Mouse (Mus musculus) megakaryocyte progenitor cell, adult 5-6 weeks (primary cell): ENCODE results near the gene Eif3i. TPM values are rescaled to one million over a fixed set of nuclear protein-coding genes. Genes with fewer than 3 reads are reported as not detected.
A peak's percentile ranks its signal among the peaks of the same experiment; 100 is the strongest.

Source experiments
- ATAC-seq: replicated peaks from 2 replicates; pipeline ENCODE4 v1.8.0; 2016; ENCODE audit warnings: mild to moderate bottlenecking, moderate TSS enrichment, inconsistent platforms; ENCODE audit not compliant: poor library complexity
- total RNA-seq, 2 experiments: library from RNA; stranded (forward) in 1 of 2; stranded (reverse) in 1 of 2; fragments of 157-497, 149-512 nt in 1 of 2; fragments of 200-1000 nt in 1 of 2; gene quantifications; 2 replicates each; pipeline versions ENCODE4 v1.2.3 to v1.2.4; 2015 to 2017

Gene Eif3i
- total RNA-seq (2015) (405 and 434 TPM in 2 replicates), total RNA-seq (2017) (298 and 336 TPM in 2 replicates)

DNA sequence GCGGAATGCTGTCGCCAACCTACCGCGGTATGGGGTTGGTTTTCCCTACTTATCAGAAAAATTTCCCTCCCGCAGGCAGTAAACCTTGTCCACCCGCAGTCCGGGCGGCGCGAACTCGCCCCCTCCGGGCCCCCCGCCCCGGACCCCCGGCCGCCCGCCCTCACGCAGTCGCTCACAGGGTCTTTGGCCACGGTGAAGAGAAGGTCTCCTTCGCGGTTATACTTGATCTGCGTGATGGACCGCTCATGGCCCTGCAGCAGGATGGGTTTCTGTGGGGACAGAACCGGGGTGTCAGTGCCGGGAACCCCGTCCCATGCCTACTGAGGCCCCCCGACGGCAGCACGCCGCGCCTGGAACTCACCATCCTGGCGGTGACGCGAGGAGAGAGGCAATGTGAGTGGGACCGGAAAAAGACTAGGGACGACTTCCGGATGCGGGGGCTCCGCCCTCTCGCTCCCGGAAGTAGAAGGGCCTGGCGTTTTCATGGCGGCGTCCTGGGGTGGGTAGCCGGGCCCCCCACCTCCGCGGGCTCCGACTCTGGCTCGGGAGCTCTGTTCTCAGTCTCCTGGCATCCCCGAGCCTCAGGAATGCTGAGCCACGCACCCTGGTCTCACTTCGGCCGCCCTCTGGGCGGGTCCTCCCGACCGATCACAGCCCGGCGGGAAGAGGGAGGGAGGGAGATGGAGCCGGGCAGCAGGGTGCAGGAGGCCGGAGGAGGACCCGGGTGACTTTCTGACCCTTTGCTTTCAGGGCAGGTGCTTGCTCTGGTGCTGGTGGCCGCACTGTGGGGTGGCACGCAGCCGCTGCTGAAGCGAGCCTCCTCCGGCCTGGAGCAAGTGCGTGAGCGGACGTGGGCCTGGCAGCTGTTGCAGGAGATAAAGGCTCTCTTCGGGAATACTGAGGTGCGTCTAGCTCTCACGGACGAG, at the start of gene Eif3i, which contains the start of gene Tmem234:
Eif3i (minus strand) TSS at position 416 of the 926 bp plus-strand sequence.
Tmem234 (plus strand) TSS at position 436 of the 926 bp plus-strand sequence.
- peak; percentile 99 for ATAC-seq

DNA sequence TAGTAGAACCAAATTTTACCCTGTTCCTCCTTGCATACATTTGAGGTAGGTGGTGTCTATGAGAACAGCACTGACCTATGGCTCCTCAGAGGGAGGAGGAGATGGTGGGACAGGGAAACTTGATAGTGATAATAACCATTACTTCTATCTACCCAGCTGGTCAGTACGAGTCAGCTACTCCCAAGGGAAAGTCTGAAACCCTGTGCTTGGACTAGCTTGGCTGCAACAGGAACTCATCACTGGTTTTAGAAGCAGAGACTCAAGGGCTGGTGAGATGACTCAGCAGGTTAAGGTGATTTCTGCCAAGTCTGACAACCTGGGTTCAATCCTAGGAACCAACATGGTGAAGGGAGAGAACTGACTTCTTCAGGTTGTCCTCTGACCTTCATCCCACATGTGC, 48.2 kb upstream of the Eif3i start:
- no peak for ATAC-seq

DNA sequence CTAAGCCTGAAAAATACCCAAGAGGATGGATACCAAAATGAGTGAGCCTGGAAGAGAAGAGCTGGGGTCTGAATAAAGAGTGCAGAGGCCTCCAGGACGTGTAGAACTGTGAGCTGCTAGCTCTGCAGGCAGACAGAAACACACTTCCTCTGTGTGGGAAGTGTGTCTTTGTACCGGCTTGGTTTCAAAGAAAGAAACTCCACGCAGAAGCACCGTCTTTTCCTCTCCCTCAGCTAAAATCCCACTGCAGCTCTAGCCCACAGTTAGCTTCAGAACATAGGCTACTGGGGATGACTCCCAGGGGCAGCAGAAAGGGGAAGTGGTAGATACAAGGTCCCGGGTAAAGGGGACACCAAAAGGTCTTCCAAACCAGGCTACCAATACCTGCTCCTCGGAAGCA, 44.8 kb upstream of the Eif3i start:
- ATAC-seq = no peak

DNA sequence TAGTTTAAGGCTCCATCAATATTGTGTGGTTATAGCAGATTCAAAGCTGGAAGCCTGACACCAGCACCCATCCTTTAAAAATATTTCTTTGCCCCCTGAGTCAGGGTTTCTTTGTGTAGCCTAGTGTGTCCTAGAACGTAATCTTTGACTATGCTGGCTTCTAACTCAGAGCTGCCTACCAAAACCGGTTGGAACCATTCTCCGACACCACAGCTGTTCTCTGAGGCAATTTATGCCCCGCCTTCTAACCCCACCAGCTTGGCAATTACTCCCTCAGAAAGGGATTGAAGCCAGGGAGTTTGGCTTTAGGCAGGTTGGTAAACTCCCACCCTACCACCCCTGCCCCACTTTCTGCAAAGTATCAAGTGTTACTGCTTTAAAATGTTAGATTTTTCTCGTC, 41.3 kb upstream of the Eif3i start:
- ATAC-seq = no peak

DNA sequence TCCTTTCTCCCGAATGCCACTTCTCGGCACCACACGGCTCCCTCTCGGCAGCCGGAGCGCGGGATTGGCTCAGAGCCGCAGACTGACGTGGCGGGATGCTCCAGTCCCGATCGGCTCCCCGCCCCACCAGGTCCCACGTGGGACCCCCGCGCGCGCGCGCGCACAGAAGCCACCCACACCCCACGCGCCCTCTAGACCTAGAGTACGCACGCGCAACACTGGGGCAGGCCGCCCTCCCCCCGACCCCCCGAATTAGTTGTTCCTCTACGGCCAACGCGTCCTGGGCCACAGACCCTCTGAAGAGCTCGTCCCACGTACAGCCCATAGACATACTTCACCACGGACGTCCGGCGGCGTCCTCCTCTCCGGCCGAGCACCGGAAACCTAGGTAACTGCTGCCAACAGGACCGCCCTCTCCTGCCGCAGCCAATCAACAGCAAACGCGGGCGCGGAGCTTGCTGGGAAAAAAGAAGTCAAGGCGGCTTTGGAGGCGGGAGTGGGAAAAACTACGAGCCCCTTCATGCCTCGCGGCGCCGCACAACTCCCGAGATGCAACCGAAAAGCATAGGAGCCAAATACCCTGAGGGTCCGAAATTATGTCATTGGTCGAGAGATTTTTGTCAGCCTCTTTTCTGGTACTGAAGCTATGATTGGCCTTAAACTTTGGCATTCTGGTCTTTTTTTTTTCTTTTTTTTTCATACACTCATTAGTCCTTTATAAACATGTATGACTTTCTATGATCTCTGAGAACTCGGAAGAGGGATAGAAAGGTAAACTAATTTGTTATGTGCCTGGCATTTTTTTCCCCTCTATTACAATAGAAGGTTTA, 40.4 kb upstream of the Eif3i start, which contains the start of gene Txlna:
Txlna (minus strand) TSS at position 428 of the 830 bp plus-strand sequence.
- ATAC-seq = peak; percentile 88

DNA sequence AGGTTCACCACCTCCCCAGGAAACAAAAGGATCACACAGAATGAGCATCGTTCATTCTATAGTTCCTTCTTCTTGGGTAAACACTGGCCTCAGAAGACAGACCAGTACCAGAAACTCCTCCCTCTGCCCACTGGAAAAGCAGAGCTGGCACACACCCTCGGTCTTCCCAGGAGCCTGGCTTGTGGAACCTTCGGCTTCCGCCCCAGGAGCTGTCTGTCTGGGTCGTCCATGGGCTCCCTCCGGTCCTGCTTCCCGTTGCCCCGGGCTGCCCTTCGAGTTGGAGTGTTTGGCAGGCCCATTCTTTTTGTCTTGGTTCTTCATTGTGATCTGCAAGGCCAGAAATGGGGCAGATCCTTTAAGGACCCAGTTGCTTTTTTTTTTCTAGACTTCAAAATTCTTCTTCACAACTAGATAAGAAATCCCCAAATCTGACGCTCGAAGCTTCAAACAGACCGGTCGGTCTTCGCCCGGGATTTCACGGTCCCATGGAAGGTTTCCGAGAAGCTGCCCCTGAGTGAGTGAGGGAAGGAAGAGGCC, 39.7 kb upstream of the Eif3i start:
- ATAC-seq = 0 out of 2 replicates have a peak, but pooled peaks have one; percentile 3

DNA sequence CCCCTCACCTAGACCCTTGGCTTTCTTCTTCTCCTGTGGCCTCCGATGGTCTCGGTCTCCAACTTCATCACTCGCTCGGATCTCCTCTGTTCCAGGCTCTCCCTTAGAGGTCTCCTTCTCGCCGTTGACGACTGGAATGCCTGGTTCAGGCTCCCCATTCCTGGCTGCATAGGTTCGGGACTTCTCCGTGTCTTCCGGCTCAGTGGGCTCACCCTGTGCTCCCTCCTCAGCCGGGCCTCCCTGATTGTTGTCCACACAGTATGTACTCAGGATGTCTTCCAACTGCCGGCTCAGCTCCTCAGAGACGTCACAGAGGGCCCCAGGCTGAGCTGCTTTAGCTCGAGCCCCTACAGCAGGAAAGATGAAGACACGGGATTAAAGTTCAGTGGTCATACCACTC, 38.8 kb upstream of the Eif3i start:
- no peak for ATAC-seq

DNA sequence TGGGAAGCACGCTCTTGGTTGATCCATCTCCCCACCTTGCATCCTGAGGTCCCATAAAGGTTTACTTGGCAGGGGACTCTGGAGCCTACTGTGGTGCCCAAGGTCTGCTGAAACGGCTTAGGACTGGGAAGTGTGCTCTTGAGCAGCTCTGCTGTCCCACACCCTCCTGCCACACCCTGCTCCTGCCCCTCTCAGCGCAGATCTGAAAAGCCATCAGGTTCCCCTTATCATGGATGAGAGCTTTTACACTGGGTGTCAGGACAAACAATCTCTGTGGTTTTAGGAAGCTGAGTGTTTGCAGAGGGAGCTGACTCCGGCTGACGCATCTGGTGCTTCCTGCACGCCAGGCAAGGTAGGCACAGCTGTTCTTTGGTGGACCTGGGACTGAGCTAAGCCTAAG, 33.4 kb upstream of the Eif3i start:
- ATAC-seq = peak; percentile 55

DNA sequence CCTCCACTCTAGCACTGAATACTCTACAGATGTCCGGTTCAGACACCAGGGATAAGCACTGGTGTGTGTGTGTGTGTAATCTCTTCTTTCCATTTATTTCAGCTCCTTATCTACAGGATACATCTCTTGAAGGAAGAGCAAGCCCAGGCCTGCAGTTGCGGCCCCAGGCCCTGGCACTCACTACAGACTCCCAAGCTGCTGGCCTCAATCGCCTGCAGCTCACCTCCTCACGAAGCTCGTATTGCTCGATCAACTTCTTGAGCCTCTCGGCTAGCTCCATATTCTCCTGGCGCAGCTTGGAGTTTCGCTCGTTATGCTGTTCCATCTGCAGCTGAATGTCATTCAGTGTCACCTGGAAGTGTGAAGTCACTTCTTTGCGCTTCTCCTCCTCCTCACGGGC, 31.4 kb upstream of the Eif3i start:
- ATAC-seq = no peak

DNA sequence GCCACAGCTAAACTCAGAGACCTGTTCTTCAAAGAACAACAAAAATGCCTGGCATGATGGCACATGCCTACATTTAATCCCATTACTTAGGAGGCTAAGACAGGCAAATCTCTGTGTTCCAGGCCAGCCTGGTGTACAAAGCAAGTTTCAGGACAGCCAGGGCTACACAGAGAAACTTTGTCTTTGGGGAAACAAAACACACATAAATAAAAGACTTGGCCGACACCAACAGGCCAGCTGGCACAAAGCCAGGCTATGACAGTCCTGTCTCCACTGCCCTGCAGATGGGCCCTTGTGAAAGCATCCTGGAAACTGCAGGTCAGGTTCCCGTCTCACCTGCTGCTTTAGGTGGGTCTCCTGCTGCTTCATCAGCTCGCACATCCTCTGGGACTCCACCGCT, 30.5 kb upstream of the Eif3i start:
- no peak for ATAC-seq

DNA sequence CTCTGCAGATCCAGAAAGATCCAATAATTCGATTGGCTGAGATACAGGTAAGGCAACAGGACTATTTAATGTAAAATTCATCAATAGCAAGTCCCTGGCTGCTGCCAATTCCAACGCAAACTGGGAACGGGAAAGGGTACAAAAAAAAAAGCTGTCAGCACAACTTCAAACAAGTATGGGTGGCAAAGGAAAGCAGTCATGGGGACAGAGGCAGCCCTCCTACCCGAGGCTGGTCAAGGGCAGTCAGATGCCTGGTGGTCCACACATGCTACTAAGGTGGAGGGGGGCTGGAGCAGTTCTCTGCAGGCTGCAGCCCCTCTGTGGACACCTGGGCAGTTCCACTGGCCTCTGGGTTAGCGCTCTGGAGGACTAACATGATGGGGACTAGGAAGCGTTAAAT, 25.6 kb upstream of the Eif3i start:
- no peak for ATAC-seq

DNA sequence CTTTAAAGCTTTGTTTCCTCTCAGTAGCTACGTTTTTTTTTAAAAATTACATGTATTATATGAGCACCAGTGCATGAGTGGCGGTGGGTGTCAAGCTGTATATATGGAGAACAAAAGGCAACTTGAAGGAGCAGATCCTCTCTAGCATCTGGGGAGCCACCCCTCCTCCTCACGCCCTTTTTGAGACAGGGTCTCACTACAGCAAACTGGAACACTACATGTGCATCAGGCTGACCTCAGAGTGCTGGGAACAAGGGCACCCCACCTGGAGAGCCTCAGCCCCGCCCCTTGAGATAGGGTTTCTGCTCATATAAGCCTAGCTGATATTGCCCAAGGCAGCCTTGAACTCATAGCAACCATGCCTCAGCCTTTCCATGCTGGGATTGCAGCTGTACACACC, 25.0 kb upstream of the Eif3i start:
- ATAC-seq = no peak

DNA sequence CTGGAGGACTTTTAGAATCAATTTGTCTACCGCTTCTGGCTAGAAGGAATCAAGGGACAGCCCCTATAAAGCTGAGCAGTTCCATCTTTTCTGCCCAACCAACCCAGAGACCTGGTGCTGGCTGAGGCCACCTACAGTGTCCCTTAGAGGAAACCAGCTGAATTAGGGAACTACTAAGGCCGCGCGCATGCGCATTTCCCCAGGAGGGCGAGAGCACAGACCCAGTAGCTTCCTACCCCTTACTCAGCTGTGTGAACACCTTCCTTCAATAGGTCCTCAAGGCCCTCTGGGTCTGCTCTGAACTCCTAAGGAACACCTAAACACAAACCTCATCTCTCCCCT, 24.6 kb upstream of the Eif3i start:
- ATAC-seq = peak; percentile 50

DNA sequence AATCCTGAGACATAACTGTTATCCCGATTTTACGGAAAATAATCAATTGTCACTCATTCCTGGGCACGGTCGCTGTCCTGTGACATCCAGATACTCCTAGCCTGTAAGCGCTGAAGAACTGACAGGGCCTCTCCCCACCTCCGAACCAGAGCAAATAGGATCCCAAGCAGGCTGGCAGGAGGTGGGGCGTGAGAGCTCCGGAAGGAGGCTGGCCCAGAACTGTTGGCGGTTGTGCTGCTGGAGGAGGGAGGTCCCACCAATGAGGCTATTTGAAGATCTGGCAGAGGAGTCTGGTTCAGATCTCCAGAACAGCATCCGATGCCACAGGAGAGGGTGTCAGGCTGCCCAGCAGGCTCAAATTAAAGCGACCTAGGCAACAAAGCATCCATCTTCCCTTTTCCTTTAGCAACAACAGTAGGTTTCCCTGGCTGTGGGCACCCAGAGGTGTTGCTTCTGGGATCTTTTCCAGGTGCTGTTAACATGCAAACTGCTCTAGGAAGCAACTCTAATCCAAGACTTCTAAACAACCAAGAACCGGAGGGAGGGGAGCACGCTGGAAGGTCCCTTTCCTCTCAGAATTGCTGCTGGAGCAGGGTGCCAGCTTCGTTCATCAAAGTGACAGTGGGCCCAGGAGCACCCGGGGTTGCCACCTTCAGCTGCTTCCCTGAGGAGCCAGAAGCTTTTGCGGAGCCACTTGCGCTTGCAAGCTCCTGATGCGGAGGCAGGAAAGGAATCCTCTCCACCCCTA, 24.0 kb upstream of the Eif3i start:
- ATAC-seq = peak; percentile 91

DNA sequence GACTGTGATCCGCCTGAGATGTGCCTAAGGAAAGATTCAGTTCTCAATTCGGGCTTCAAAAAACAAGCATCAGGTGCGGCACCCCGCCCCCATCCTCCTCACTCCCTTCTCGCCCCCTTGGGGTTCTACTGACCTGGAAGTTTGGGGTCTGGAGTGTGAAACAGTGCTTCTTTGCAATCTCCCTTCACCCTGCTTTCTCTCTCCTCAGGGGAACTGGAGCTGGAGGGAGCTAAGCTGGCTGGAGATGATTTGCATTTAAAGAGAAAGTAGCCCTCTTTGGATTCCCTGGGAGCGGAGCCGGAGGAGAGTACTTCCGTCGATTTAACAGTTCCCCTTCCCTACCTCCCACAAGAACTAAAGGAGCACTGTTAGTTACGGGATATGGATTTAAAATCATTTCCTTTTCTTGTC, 23.2 kb upstream of the Eif3i start, which contains the start of gene Ccdc28b:
Ccdc28b (minus strand) TSS at position 267 of the 411 bp plus-strand sequence.
- ATAC-seq = 0 out of 2 replicates have a peak, but pooled peaks have one; percentile 4

DNA sequence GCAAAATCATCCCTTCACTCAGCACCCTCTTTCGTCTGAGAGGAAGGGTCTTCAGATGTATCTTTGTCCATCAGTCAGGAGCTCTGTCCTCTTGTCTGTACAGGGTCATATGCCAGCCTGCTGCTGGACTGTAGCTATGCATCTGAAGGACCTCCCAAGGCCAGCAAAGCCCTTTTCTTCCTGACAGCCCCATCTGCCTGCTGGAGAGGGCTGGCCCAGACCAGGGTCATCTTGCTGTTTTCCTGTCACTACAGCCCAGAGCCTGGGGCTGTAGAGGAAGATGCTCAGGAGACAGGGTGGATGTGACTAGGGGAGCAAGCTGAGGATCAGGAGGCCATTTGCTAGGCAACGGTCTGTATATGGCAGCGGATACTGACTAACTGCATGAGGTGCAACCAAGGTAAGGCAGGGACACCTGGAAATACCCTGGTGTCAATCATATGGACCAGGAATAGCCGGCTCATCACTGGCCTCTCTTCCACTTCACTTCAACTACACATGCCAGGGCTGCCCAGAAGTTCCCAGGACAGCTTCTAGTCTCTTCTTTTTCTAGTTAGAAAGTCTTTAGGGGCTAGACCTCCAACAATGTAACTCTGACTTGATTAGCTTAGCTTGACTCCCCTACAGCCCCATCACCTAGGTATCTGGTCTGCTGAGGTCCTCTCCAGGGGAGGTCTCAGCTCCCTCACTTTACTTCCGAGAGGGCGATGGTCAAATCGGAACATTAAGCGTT, 22.5 kb upstream of the Eif3i start:
- no peak for ATAC-seq

DNA sequence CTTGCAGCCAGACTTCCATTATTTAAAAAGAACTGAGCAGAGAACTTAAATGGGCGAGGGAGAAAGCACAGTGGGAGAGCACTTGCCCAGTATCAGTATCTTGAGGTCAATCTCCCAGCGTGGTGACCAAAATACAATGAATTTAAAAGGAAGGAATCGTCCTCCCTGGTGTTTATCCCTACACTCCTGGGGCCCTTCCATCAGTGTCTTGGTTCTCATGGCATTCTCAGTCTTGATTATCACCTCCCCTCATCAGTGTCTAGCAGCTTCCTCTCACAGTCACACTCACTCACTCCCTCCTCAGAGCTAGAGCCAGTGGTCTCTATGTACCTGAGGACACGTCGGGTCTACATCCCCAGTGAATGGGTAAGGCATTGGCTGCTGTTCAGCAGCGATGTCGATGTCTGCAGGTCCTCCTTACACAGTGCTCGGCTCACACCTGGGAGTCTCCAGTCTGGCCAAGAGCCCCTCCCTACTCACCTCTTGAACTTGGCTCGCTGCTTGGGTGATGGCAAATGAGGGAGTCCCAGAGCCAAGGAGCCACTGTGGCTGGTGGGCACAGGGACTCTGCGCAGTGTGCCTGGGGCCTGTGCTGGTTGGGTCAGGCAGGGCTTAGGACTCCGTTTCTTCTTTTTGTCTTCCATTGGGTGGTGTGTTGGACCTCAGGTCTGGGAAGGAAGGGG, 21.8 kb upstream of the Eif3i start:
- no peak for ATAC-seq

DNA sequence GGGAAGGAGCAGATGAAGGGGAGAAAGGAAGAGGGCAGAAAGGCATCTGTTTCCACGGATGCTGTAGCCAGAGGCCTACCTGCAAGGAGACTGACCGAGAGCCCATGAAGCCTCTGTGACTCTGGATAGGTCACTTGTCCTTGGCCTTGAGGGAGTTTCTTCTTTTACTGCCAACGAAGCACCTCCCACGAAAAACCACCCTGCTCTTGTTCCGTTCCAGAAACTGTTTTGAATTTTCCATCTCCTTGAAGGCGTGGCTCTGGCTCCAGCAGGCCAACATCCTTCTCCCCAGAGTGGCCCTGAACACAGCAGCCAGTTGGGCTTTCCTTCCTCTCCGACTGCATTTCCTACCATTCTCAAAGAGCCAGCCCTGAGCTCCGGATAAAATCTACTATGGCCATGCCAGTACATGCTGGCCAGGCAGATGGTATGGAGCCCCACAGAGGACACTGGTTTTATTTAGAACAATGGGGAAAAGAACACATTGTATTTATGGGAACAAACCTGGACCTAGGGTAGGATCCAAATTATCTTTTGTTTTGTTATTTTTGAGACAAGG, 20.9 kb upstream of the Eif3i start:
- no peak for ATAC-seq
